Comparison of ENCODE assay signal across 15 mouse cellular contexts in genomic region chr4:136121844-136122468, GRCm38 (mm10).
"Had no signal": no experiment of that assay in that cellular context is flagged by ENCODE, and none has a peak within 500 bp of the region (broad histone marks: within the 10 kb centered on the region; RNA-seq: fewer than 3 reads in every experiment).

No protein-coding gene starts in this region.

- H3K4me1 ChIP-seq: midbrain, embryonic 13.5 days; midbrain, embryonic 15.5 days; neural tube, embryonic 13.5 days had no signal

- H3K27me3 ChIP-seq: lung, embryonic 15.5 days; midbrain, embryonic 13.5 days; midbrain, embryonic 15.5 days; neural tube, embryonic 13.5 days; stomach, embryonic 15.5 days had no signal

- DNase-seq: liver, postnatal 0 days; lung, adult 2 months; lung, postnatal 14 days; lung, postnatal 36 days; right cerebral cortex, postnatal 14 days; thymus, adult 2 months; thymus, postnatal 25 days; thymus, postnatal 4 days had no signal

- H3K27ac ChIP-seq: lung, embryonic 15.5 days; midbrain, embryonic 13.5 days; midbrain, embryonic 15.5 days; neural tube, embryonic 13.5 days had no signal

- H3K4me2 ChIP-seq: lung, embryonic 15.5 days; midbrain, embryonic 11.5 days; midbrain, embryonic 13.5 days; midbrain, embryonic 15.5 days; neural tube, embryonic 13.5 days; stomach, embryonic 15.5 days had no signal

- H3K36me3 ChIP-seq: lung, embryonic 15.5 days; midbrain, embryonic 13.5 days; midbrain, embryonic 15.5 days; neural tube, embryonic 13.5 days; stomach, embryonic 15.5 days had no signal

- H3K9ac ChIP-seq: liver, postnatal 0 days; lung, embryonic 15.5 days; midbrain, embryonic 13.5 days; midbrain, embryonic 15.5 days; neural tube, embryonic 13.5 days; stomach, embryonic 15.5 days had no signal

- H3K9me3 ChIP-seq: lung, embryonic 15.5 days; megakaryocyte, embryonic 14.5 days; midbrain, embryonic 13.5 days; midbrain, embryonic 15.5 days; neural tube, embryonic 13.5 days; stomach, embryonic 15.5 days had no signal

- H3K4me3 ChIP-seq: lung, embryonic 15.5 days; midbrain, embryonic 13.5 days; midbrain, embryonic 15.5 days; neural tube, embryonic 13.5 days; stomach, embryonic 15.5 days had no signal
